Mouse (Mus musculus) heart, embryonic 13.5 days (tissue): ENCODE data around the gene Auh. TPM values are rescaled to one million over a fixed set of nuclear protein-coding genes. Genes with fewer than 3 reads are reported as not detected.

Experiments used
- ATAC-seq: fragments of 200-750 bp; cut with Nextera tagmentation; 2 replicates; pipeline ENCODE4 v1.8.0; 2017; ENCODE audit warnings: moderate TSS enrichment; ENCODE audit not compliant: insufficient number of reproducible peaks, low FRiP score, low TSS enrichment; ENCODE audit errors: extremely low read depth
- H3K27ac ChIP-seq: fragments of 300-500 bp; sonication (generic); replicated peaks from 2 replicates; pipeline ENCODE4 v1.5.1; 2015; ENCODE audit warnings: moderate library complexity, mild to moderate bottlenecking, inconsistent platforms
- H3K27me3 ChIP-seq: fragments of 300-500 bp; sonication (generic); replicated peaks from 2 replicates; pipeline ENCODE4 v1.6.1; 2015; ENCODE audit warnings: mild to moderate bottlenecking, inconsistent platforms
- H3K36me3 ChIP-seq: fragments of 300-500 bp; sonication (generic); 2 replicates; pipeline ENCODE4 v1.6.1; 2015; ENCODE audit warnings: mild to moderate bottlenecking, inconsistent platforms
- H3K4me1 ChIP-seq: fragments of 300-500 bp; sonication (generic); 2 replicates; pipeline ENCODE4 v1.6.1; 2015; ENCODE audit warnings: inconsistent platforms
- H3K4me2 ChIP-seq: fragments of 300-500 bp; sonication (generic); 2 replicates; pipeline ENCODE4 v1.6.1; 2015; ENCODE audit warnings: inconsistent platforms, mild to moderate bottlenecking, moderate library complexity
- H3K4me3 ChIP-seq: fragments of 300-500 bp; sonication (generic); 2 replicates; pipeline ENCODE4 v1.5.1; 2015; ENCODE audit warnings: moderate library complexity, mild to moderate bottlenecking, inconsistent platforms
- H3K9ac ChIP-seq: fragments of 300-500 bp; sonication (generic); 2 replicates; pipeline ENCODE4 v1.6.1; 2015; ENCODE audit warnings: inconsistent platforms, mild to moderate bottlenecking, moderate library complexity
- H3K9me3 ChIP-seq: fragments of 300-500 bp; sonication (generic); 2 replicates; pipeline ENCODE4 v1.6.1; 2016; ENCODE audit warnings: inconsistent platforms
- WGBS: fragments of 180-500 bp; shearing (Covaris S2); methylation state at CpG from one replicate; pipeline ENCODE4 v1.1.7; 2015; ENCODE audit warnings: mixed read lengths; 5-methylcytosine and 5-hydroxymethylcytosine counted together
- polyA plus RNA-seq: library from polyadenylated mRNA; unstranded; fragments of >200 nt; fragmentation: Nextera tagmentation; extraction: Ambion mirVana; gene quantifications from 2 replicates; pipeline ENCODE4 v1.2.1, GENCODE M21; 2015

Auh gene
- polyA plus RNA-seq, 1 experiment from 2014 or later: 49.1 TPM

DNA sequence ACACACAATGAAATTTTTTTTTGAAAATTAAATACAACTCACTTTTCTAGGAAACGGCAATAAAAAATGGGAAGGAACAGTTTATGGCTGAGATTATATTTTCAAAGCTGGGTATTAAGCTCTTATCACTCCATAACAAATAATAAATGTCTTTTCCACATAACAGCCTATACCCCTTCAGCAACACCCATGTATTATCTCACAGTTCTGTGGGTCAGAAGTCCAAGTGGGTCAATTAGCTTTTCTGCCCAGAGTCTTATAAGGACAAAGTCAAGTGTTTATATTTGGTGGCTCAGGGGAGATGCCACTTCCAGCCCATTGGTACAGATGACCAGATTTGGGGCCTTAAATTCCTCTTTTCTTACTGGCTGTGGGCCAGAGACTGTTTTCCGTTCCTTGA lies 129.4 kb downstream of the Auh start:
- H3K9ac ChIP-seq: no peak overlapping the region
- 68% methylated on average over 2 of the region's 2 CpGs for WGBS
- peaks cover 5% of the 10 kb centered on the region; the same call in 1 of the 2 replicates for H3K27me3 ChIP-seq
- H3K4me1 ChIP-seq: peaks cover 28% of the 10 kb centered on the region
- H3K36me3 ChIP-seq: no peaks in the 10 kb centered on the region
- H3K4me3 ChIP-seq: no peak overlapping the region
- H3K4me2 ChIP-seq: no peak overlapping the region
- ATAC-seq: no peak
- H3K27ac ChIP-seq: no peak overlapping the region
- H3K9me3 ChIP-seq: no peaks in the 10 kb centered on the region

DNA sequence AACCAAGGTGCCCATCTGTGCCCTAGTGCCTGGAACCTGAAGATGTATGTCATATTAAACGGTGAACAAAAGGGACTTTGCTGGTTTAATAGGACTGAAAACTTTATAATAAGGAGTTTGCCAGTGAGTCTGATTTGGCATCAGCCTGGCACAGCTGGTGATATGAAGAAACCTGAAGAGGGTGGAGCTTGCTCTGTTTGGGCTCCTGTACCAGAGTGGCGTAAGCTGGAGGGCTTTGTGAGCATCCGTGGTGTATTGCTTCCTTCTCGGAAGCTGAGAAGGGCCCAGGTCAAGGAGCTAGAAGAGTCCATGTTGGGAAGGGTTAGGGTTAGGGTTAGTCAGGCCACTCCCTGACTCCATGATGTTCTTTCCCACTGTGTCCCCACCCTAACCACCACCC lies 135.2 kb downstream of the Auh start:
- Histone ChIP-seq H3K4me3 (no peak overlapping the region), H3K27me3 (peaks cover 5% of the 10 kb centered on the region; the same call in 1 of the 2 replicates), H3K4me1 (no peaks in the 10 kb centered on the region), H3K9ac (no peak overlapping the region), H3K27ac (no peak overlapping the region), H3K9me3 (no peaks in the 10 kb centered on the region), H3K36me3 (no peaks in the 10 kb centered on the region), H3K4me2 (no peak overlapping the region)
- no peak for ATAC-seq
- WGBS: 93% methylated on average over 4 of the region's 4 CpGs

GRCm38 (mm10) chr13:52793434-52793989 lies 136.0 kb downstream of the Auh start:
- no peak overlapping the region for H3K9ac ChIP-seq
- no peaks in the 10 kb centered on the region for H3K9me3 ChIP-seq
- no peak overlapping the region for H3K27ac ChIP-seq
- no peaks in the 10 kb centered on the region for H3K4me1 ChIP-seq
- ATAC-seq: no peak
- H3K4me2 ChIP-seq: no peak overlapping the region
- no peaks in the 10 kb centered on the region for H3K36me3 ChIP-seq
- 84% methylated on average over 13 of the region's 13 CpGs for WGBS
- H3K4me3 ChIP-seq: no peak overlapping the region
- peaks cover 5% of the 10 kb centered on the region; the same call in 1 of the 2 replicates for H3K27me3 ChIP-seq

DNA sequence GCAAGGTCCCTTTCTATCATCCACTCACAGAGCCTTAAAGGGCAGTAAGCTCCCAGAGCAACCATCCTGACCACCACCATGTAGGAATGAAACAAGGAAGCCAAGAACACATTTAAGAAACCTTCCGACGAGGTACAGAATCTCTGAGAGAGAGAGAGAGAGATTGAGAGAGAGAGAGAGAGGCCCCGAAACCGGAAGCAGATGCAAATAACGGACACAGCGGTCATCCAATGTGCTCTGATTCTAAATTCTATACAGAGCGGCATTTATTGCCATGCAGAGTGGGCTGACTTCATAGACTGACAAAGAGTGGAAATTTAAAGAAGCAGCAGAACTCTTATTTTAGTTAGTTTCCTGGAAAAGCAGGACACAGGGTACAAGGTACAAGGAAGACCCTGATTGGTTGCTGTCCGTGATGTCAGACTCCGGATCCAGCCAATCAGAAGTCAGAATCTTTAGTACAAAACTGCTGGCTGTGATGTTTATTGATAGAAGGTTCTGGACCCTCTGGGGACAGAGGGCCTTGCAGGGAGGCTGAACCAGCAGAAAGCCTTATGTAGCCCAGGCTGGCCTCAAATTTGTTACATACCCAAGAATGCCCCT lies 137.1 kb downstream of the Auh start:
- Histone ChIP-seq H3K4me1 (no peaks in the 10 kb centered on the region), H3K4me3 (no peak overlapping the region), H3K27ac (no peak overlapping the region), H3K9me3 (no peaks in the 10 kb centered on the region), H3K9ac (no peak overlapping the region), H3K4me2 (no peak overlapping the region), H3K36me3 (no peaks in the 10 kb centered on the region), H3K27me3 (peaks cover 5% of the 10 kb centered on the region; the same call in 1 of the 2 replicates)
- ATAC-seq: no peak
- 78% methylated on average over 9 of the region's 9 CpGs for WGBS

DNA sequence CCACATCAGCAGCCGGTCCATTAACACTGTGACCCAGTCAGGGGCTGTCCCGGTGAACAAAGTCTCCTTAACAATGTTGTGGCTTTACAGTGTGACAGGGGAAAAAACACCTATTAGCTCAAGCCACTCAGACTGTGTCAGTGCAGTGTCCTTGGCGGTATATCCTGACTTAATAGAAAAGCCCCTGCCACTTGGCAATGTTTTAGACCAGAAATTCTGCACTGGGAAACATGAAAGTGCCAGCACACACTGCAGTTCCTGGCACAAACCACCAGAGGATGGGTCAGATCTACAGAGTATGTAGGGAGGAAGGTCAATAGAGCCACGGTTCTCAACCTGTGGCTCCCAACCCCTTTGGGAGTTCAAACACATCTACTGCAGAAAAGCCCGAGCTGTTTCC lies 138.6 kb downstream of the Auh start:
- Histone ChIP-seq H3K36me3 (no peaks in the 10 kb centered on the region), H3K4me3 (no peak overlapping the region), H3K9ac (no peak overlapping the region), H3K4me2 (no peak overlapping the region), H3K4me1 (no peaks in the 10 kb centered on the region), H3K27ac (no peak overlapping the region), H3K9me3 (no peaks in the 10 kb centered on the region), H3K27me3 (no peaks in the 10 kb centered on the region)
- 72% methylated on average over 5 of the region's 5 CpGs for WGBS
- no peak for ATAC-seq

Other genes with a start within 250 kb of the Auh start
- 36.8 and 41.9 TPM in 2 replicates for gene Nfil3, start 51.4 kb upstream of the Auh start, polyA plus RNA-seq